Mouse (Mus musculus): ENCODE measurements around the gene Asphd1.

Asphd1 gene

GRCm38 (mm10) chr7:126949403-126949792 is at the start of gene Asphd1:
Asphd1 (minus strand) TSS chr7:126949582.
- DNase-seq (ENCODE audit: low read depth, low spot score) = peak; percentile 26

DNA sequence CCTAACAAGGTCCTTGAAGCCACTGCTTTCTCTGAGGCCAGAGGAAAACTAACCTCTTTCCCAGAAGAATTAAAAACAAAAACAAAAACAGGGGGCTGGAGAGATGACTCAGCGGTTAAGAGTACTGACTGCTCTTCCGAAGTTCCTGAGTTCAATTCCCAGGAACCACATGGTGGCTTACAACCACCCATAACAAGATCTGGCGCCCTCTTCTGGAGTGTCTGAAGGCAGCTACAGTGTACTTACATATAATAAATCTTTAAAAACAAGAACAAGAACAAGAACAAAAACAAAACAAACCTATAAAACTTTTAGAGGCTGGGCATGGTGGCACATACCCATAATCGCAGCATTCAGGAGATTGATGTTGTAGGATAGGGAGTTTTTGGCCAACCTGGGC is 47.1 kb upstream of the Asphd1 start:
- DNase-seq (ENCODE audit: low read depth, low spot score) = no peak

DNA sequence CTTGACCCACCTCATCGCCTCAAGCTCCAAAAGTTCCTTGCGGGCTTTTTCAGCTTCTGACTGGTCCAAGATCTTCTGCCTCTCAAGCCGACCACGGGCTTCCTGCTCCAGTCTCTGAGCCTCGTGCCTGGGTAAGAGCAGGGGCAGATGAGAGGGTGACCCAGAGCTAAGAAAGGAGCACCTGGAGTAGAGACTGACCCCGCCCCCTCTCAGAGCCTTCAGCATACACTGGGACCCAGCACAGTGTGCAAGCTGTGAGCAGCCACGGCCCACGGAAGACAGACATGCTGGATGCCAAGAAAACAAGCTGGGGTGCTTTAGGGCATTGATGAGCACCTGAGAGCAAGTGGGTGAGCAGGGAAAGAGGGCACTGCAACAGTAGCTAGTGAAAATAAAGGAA is 39.4 kb upstream of the Asphd1 start:
- DNase-seq (ENCODE audit: low read depth, low spot score) = no peak

DNA sequence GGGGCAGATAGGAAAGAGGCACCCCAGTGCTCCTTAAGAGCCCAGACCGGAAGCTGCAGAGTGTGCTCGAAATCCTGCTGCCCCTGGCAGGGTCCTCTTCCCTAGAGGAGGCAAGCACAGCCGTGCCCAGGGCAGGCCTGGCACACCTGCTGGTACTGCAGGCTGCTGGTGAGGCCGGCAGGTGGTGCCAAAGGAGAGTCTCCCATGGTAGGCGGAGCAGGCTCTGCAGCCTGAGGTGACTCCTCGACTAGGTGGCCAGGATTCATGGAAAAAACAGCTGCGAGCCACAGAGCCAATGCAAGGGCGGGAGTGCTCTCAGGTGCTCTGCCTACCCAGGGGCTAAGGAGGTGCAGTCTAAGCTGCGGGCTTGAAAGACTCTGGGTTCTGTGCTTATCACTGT is 36.9 kb upstream of the Asphd1 start:
- DNase-seq (ENCODE audit: low read depth, low spot score) = no peak

GRCm38 (mm10) chr7:126984667-126985444 is 35.5 kb upstream of the Asphd1 start:
- no peak for DNase-seq (ENCODE audit: low read depth, low spot score)

DNA sequence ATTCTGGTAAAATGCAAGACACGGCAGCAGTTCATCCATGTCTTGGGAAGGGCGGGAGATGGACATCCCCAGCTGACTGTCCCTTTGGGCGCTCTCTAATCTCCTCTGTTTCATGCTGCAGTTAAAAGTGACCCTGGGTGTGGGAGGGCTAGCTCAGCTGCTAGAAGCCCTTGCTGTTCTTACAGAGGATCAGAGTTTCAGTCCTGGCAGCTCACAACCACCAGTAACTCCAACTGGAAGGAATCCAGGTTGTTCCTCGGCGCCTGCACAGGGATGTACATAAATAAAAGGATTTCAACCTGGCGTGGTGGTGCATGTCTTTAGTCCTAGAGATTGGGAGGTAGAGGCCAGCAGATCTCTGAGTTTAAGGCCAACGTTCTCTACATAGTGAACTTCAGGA is 33.7 kb upstream of the Asphd1 start:
- no peak for DNase-seq (ENCODE audit: low read depth, low spot score)

DNA sequence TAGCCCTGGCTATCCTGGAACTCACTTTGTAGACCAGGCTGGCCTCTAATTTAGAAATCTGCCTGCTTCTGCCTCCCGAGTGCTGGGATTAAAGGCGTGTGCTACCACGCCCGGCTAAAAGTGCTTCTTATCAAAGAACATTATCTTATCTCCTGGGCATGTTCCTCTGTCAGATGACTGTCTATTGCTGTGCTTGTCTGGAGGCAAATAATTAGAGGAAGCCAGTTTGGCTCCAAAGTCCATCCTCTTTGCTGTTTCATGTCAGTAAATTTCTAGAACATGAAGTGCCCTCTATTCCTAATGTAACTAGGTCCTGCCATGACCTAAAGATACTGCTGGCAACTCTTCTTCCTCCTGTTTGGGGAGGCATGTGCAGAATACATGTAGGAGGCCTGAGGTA is 32.7 kb upstream of the Asphd1 start:
- no peak for DNase-seq (ENCODE audit: low read depth, low spot score)

GRCm38 (mm10) chr7:126981601-126982000 is 32.2 kb upstream of the Asphd1 start:
- DNase-seq (ENCODE audit: low read depth, low spot score) = no peak

GRCm38 (mm10) chr7:126978841-126979240 is 29.5 kb upstream of the Asphd1 start:
- DNase-seq (ENCODE audit: low read depth, low spot score) = no peak

DNA sequence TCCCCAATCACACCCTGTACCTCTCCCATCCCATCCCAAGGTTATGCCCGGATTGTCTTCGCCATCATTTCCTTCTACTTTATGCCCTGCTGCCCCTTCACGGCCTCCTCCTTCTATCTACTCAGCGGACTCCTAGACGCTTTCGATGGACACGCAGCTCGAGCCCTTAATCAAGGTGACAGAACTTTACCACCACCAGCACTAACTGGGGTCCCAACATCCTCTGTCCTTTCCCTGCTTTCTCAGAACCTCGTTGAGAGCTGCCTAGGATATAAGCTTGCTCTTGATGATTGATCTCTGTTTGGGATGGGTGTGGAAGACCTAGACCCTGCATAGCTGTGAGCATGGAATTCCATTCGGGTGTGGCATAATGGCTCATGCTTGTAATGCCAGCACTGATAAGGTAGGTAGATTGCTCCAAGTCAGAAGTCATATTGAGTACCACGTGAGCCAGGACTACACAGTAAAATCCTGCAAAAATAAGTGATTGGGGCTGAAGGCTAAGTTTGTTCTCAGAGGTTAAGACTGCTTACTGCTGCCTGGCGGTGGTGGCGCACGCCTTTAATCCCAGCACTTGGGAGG is 27.6 kb upstream of the Asphd1 start:
- no peak for DNase-seq (ENCODE audit: low read depth, low spot score)

- DNase-seq (ENCODE audit: low read depth, low spot score) = peak; percentile 90
Measured at GRCm38 (mm10) chr7:126975950-126976866, 26.8 kb upstream of the Asphd1 start, which contains the start of gene Cdiptos. Cdiptos (minus strand) TSS chr7:126976098.

- DNase-seq (ENCODE audit: low read depth, low spot score) = no peak
Measured at GRCm38 (mm10) chr7:126975893-126975949, 26.3 kb upstream of the Asphd1 start, which contains the start of gene Cdipt. Cdipt (plus strand) TSS chr7:126975914.

GRCm38 (mm10) chr7:126975493-126975892 is 26.1 kb upstream of the Asphd1 start:
- no peak for DNase-seq (ENCODE audit: low read depth, low spot score)

- DNase-seq (ENCODE audit: low read depth, low spot score) = no peak
Measured at GRCm38 (mm10) chr7:126967361-126967760, 18.0 kb upstream of the Asphd1 start.

DNA sequence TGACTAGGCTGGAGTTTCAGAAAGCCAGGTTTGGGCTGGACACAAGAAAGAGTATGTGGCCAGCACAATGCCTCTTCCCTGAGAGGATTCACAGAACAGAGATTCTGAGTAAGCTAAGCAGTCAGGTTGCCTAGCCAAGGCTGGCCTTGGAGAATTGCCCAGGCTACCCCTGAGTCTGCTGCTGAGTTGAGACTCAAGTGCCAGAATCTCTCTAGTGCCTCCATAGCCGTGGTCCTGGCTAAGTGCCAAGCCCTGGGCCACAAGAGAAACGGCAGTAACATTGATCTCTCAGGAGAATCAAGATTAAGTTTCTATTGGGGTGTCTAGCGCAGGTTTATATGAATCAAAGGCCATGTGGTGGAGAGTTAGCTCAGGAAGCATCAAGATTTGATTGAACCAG is 16.2 kb upstream of the Asphd1 start:
- no peak for DNase-seq (ENCODE audit: low read depth, low spot score)

DNA sequence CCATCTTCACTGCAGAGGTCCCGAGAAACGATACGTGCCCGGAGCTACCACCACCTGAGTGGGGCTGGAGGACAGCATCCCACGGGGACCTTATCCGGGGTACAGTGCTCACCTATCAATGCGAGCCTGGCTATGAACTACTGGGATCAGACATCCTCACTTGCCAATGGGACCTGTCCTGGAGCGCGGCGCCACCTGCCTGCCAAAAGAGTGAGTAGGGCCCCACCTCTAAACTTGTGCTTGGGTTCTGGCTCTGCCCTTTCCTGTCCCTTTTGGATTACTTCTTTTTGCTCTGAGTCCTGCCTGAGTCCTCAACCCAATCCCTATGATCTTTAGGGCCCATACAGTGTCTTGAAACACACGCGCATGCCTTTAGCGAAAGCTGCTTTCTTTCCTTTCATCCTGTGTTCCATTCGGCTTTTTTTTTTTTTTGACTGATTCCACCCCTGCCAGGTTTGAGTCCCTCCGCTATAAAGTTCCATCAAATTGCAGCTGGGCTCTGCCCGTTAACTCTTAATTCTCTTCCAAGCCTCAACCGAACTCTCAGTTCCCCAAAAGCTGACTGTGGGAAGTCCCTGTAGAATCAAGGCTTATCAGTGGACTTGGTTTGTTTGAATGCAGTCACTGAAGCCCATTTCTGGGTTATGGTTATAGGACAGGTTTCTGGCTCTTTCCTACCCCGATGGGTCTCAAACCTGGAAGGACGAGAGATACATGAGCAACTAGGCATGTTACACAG is 14.3 kb upstream of the Asphd1 start:
- no peak for DNase-seq (ENCODE audit: low read depth, low spot score)

DNA sequence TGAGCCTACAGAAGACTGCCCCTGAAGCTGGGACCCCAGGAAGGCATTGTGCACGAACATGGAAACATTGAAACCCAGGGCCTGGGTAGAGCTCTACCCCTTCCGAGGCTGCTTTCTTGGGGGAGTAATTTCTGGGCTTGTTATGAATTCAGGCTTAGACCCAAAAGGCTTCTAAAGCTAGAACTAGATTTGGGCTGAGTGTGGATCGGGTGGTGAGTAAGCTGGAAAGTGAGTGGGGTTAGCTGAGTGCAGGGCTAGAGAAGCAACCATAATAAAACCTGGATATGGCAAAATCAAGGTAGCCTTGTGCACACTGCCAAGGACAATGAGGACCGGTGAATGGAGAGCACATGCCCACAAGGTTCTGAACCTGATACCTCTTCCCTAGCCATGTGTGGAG is 12.6 kb upstream of the Asphd1 start:
- DNase-seq (ENCODE audit: low read depth, low spot score) = no peak

GRCm38 (mm10) chr7:126961095-126961494 is 11.7 kb upstream of the Asphd1 start:
- no peak for DNase-seq (ENCODE audit: low read depth, low spot score)

- DNase-seq (ENCODE audit: low read depth, low spot score) = no peak
Measured at GRCm38 (mm10) chr7:126959780-126960179, 10.4 kb upstream of the Asphd1 start.

DNA sequence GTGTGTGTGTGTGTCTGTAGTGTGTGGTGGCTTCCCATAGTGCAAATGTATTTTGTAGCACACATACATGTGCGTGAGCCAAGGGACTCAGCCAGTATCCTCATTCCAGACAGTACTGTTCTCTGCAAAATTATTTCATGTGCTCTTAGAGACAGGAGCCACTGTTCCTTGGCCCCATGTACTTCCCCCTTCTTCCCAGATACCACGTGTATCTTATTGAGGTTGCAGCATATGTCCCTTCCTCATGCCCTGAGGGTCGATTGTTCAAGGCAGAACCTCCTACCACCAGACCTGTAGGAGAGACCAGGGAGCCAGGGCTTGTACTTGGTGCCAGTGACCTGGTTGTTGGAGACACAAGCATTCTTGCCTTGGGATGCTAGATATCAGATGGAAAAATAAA is 5.7 kb upstream of the Asphd1 start:
- no peak for DNase-seq (ENCODE audit: low read depth, low spot score)

DNA sequence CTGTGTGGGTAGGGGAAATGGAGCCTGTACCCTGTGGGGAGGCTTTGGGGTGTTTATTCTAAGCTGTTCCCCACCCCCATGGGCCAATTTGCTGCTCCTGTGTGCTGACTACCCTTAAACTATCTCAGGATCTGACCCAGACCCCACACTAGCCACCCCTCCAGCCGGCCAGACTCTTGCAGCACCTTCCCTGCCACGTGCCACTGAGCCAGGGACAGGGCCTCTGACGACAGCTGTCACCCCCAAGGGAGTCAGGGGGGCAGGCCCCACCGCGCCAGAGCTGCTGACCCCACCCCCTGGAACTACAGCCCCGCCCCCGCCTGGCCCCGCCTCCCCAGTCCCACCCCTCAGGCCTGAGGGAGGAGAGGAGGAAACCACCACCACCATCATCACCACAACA is 3.3 kb upstream of the Asphd1 start:
- DNase-seq (ENCODE audit: low read depth, low spot score) = no peak

- DNase-seq (ENCODE audit: low read depth, low spot score) = no peak
Measured at GRCm38 (mm10) chr7:126951741-126952140, 2.4 kb upstream of the Asphd1 start.
